Mouse (Mus musculus) heart, embryonic 16.5 days (tissue): ENCODE data around the gene Igsf8. TPM values are rescaled to one million over a fixed set of nuclear protein-coding genes. Genes with fewer than 3 reads are reported as not detected.

Experiments
- ATAC-seq: fragments of 200-750 bp; cut with Nextera tagmentation; replicated peaks from 2 replicates; pipeline ENCODE4 v1.8.0; 2017; ENCODE audit warnings: moderate number of reproducible peaks; ENCODE audit not compliant: insufficient read depth, low FRiP score; ENCODE audit errors: extremely low read depth
- H3K27ac ChIP-seq: fragments of 300-500 bp; sonication (generic); 2 replicates; pipeline ENCODE4 v1.5.1; 2014; ENCODE audit warnings: mild to moderate bottlenecking, low read length, control low read depth, moderate library complexity
- H3K27me3 ChIP-seq: fragments of 300-500 bp; sonication (generic); 2 replicates; pipeline ENCODE4 v1.6.1; 2014; ENCODE audit warnings: low read length, mixed read lengths; ENCODE audit not compliant: control insufficient read depth, insufficient read depth
- H3K36me3 ChIP-seq: fragments of 300-500 bp; sonication (generic); 2 replicates; pipeline ENCODE4 v1.6.1; 2014; ENCODE audit not compliant: control insufficient read depth, insufficient read depth
- H3K4me1 ChIP-seq: fragments of 300-500 bp; sonication (generic); 2 replicates; pipeline ENCODE4 v1.6.1; 2014; ENCODE audit warnings: low read length, mixed read lengths; ENCODE audit not compliant: control insufficient read depth, insufficient read depth
- H3K4me2 ChIP-seq: fragments of 300-500 bp; sonication (generic); 2 replicates; pipeline ENCODE4 v1.6.1; 2014; ENCODE audit warnings: low read depth, mild to moderate bottlenecking, control low read depth, low read length
- H3K4me3 ChIP-seq: fragments of 300-500 bp; sonication (generic); 2 replicates; pipeline ENCODE4 v1.5.1; 2014; ENCODE audit warnings: mild to moderate bottlenecking, control low read depth, low read length
- H3K9ac ChIP-seq: fragments of 300-500 bp; sonication (generic); 2 replicates; pipeline ENCODE4 v1.6.1; 2014; ENCODE audit warnings: low read length, control low read depth
- H3K9me3 ChIP-seq: fragments of 300-500 bp; sonication (generic); replicated peaks from 2 replicates; pipeline ENCODE4 v1.6.1; 2016; ENCODE audit warnings: low read length; ENCODE audit not compliant: control insufficient read depth
- WGBS: fragments of 180-500 bp; shearing (Covaris S2); extraction: QIAGEN DNeasy Blood & Tissue Kit; methylation state at CpG from one replicate; pipeline ENCODE4 v1.1.7; 2014; 5-methylcytosine and 5-hydroxymethylcytosine counted together
- polyA plus RNA-seq: library from polyadenylated mRNA; unstranded; fragments of >200 nt; fragmentation: Nextera tagmentation; extraction: Ambion mirVana; gene quantifications from 2 replicates; pipeline ENCODE4 v1.2.1, GENCODE M21; 2015

Igsf8 gene
- polyA plus RNA-seq, 1 experiment from 2014 or later: 25.3 TPM

DNA sequence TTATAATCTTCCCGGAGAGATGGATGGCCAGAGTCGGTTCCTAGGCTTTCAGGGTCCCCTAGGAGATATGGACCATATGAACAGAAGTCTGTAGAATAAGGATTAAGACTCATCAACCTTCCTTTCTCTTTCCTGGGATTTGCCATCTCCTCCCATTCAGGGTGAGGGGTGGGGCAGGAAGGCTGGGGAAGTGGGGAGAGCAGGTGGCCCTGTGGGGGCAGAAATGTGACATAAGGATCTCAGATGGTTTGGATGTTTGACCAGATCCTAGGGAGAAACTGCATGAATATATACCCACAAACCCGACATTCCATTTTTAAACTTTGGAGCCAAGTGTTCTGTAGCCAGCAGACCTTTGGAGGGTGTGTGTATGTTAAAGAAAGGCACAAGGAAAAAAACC is 66.6 kb downstream of the Igsf8 start:
- no peak overlapping the region for H3K4me3 ChIP-seq
- peaks cover 2% of the 10 kb centered on the region; the same call in 1 of the 2 replicates for H3K4me1 ChIP-seq
- WGBS: 75% methylated on average over 3 of the region's 3 CpGs
- no peak overlapping the region for H3K4me2 ChIP-seq
- H3K9me3 ChIP-seq: peaks cover 4% of the 10 kb centered on the region
- no peaks in the 10 kb centered on the region for H3K36me3 ChIP-seq
- H3K27ac ChIP-seq: no peak overlapping the region
- H3K9ac ChIP-seq: no peak overlapping the region
- ATAC-seq: no peak
- H3K27me3 ChIP-seq: peaks cover 58% of the 10 kb centered on the region

DNA sequence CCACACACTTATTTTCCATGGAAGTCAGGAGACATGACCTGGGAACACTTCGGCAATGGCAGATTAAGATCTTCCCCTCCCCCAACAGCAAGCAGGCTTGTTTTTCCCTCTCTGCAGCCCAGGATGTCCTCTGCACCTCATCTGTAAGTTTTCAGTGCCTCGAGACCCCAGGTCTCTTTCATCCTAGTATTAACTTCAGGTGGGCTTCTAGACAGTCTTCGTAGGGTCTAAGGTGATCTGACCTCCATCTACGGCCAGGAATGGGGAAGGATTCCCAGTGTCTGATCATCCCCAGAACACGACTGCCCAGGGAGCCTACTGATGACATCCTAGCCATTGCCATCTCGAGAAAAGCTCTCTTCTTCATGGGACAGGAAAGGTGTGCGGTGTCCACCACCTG is 67.0 kb downstream of the Igsf8 start:
- 71% methylated on average over 7 of the region's 7 CpGs for WGBS
- no peak overlapping the region for H3K4me3 ChIP-seq
- no peak overlapping the region for H3K9ac ChIP-seq
- H3K4me2 ChIP-seq: no peak overlapping the region
- peaks cover 58% of the 10 kb centered on the region for H3K27me3 ChIP-seq
- H3K4me1 ChIP-seq: peaks cover 2% of the 10 kb centered on the region; the same call in 1 of the 2 replicates
- H3K9me3 ChIP-seq: peaks cover 4% of the 10 kb centered on the region
- ATAC-seq: no peak
- no peak overlapping the region for H3K27ac ChIP-seq
- H3K36me3 ChIP-seq: no peaks in the 10 kb centered on the region

DNA sequence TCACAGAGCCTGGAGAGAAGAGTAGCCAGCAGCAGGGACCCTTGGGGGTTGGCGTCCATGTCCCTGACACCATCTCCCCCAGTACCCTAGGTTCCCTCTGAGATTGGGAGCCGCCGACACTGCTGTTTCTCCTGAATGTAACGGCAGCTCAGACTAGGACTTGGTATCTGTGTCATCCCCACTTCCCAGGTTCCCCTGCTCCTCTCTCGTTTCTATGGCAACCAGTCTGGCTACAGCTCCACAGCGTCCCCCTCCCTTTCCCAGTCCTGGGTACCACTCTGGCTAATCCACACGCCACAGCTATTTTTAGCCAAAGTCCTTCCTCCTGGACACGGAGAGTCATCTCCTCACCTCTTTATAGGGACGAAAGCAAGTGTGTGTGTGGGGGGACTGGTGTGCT is 67.7 kb downstream of the Igsf8 start, which contains the start of gene Kcnj9:
Kcnj9 (minus strand) TSS at position 188 of the 400 bp plus-strand sequence.
- Histone ChIP-seq H3K27me3 (peaks cover 64% of the 10 kb centered on the region), H3K4me3 (no peak within 1 kb of the TSS), H3K4me2 (no peak within 1 kb of the TSS), H3K4me1 (peaks cover 2% of the 10 kb centered on the region; the same call in 1 of the 2 replicates), H3K9ac (no peak within 1 kb of the TSS), H3K36me3 (no peaks in the 10 kb centered on the region), H3K27ac (no peak within 1 kb of the TSS), H3K9me3 (peaks cover 4% of the 10 kb centered on the region)
- WGBS: 20% methylated on average over 9 of the region's 9 CpGs
- no peak for ATAC-seq

DNA sequence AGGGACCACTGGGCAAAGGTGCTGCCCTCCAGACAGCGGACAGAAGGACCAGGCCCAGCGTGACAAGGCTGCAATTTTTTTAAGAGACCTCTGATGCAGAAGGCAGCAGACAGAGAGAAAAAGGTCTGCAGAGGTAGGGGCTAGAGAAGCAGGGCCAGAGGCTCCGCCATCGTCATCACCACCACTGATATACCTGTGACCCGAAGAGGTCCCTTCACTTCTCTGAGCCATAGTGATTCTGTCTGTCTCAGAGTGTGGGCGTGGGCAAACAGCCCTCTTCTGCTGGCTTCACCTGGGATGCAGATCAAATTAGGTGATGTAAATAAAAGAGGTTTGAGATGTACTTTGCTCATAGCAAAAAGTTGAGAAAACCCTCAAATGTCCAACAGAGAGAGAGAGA is 68.2 kb downstream of the Igsf8 start:
- no peak for ATAC-seq
- 60% methylated on average over 6 of the region's 6 CpGs for WGBS

DNA sequence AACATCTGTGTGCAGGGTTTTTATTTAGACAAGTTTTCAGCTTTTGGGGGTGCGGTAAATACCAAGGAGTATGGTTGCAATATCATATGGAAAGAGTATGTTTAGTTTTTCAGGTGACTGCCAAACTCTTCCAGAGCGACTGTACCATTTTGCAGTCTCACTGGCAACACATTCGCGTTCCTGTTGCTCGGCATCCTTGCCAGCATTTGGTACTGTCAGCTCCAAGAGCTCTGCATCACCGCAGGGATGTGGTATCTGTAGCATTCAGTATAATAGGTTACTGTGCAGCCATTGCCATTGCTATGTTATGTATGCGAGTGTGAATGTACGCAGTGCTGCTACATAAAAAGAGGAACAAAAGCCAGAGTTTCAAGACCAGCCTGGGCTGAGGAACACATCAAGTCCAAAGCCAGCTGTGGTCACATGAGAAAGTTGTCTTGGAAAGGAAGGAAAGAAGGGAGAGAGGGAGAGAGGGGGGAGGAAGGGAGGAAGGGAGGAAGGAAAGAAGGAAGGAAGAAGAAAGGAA is 70.0 kb downstream of the Igsf8 start:
- Histone ChIP-seq H3K9ac (no peak overlapping the region), H3K36me3 (no peaks in the 10 kb centered on the region), H3K27ac (no peak overlapping the region), H3K4me2 (no peak overlapping the region), H3K27me3 (peaks cover 58% of the 10 kb centered on the region), H3K4me1 (no peaks in the 10 kb centered on the region), H3K9me3 (peaks cover 4% of the 10 kb centered on the region), H3K4me3 (no peak overlapping the region)
- WGBS: 65% methylated on average over 8 of the region's 8 CpGs
- ATAC-seq: no peak

More for the DNA sequence above, 68.2 kb downstream of the Igsf8 start:
- Histone ChIP-seq H3K4me1 (peaks cover 2% of the 10 kb centered on the region; the same call in 1 of the 2 replicates), H3K4me2 (no peak overlapping the region), H3K27ac (no peak overlapping the region), H3K9me3 (peaks cover 4% of the 10 kb centered on the region), H3K4me3 (no peak overlapping the region), H3K36me3 (no peaks in the 10 kb centered on the region), H3K9ac (no peak overlapping the region), H3K27me3 (peaks cover 64% of the 10 kb centered on the region)

DNA sequence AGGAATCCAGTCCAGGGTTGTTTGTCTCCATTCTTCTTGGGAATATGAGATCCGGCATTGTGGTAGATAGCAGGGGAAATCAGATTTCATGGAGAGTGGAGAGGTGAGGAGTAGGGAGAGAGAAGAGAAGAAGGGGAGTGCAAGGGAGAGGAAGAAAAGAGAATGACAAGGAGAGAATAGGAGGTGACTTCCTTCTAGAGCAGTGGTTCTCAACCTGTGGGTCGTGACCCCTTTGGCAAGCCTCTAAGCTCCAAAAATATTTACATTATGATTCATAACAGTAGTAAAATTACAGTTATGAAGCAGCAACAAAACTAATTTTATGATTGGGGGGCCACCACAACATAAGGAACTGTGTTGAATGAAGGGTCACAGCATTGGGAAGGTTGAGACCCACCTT is 71.5 kb downstream of the Igsf8 start:
- Histone ChIP-seq H3K9ac (no peak overlapping the region), H3K27me3 (peaks cover 48% of the 10 kb centered on the region), H3K27ac (no peak overlapping the region), H3K36me3 (no peaks in the 10 kb centered on the region), H3K4me2 (no peak overlapping the region), H3K4me1 (no peaks in the 10 kb centered on the region), H3K9me3 (no peaks in the 10 kb centered on the region), H3K4me3 (no peak overlapping the region)
- WGBS: 76% methylated on average over 2 of the region's 2 CpGs
- ATAC-seq: no peak

DNA sequence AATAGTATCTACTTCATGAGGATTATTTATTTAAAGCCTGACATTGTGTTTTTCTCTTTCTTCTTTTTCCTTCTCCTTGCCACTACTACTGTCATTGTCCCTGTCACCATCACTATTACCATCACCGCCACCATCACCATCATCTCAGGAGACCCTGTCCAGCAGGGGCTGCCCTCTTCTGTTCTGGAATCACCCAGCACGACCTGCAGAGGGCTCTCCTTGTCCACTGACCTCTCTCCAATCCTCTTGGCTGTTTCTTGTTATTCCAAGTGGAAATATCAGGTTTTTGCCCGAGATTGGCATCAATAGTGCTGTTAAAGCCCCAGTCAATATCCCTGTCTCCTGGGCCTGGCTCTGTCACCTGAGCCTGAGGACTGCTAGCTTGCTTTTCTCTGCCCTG is 72.1 kb downstream of the Igsf8 start:
- Histone ChIP-seq H3K27me3 (peaks cover 43% of the 10 kb centered on the region), H3K4me1 (no peaks in the 10 kb centered on the region), H3K4me2 (no peak overlapping the region), H3K36me3 (no peaks in the 10 kb centered on the region), H3K9ac (no peak overlapping the region), H3K9me3 (no peaks in the 10 kb centered on the region), H3K4me3 (no peak overlapping the region), H3K27ac (no peak overlapping the region)
- ATAC-seq: no peak
- WGBS: 11% methylated on average over 3 of the region's 3 CpGs

DNA sequence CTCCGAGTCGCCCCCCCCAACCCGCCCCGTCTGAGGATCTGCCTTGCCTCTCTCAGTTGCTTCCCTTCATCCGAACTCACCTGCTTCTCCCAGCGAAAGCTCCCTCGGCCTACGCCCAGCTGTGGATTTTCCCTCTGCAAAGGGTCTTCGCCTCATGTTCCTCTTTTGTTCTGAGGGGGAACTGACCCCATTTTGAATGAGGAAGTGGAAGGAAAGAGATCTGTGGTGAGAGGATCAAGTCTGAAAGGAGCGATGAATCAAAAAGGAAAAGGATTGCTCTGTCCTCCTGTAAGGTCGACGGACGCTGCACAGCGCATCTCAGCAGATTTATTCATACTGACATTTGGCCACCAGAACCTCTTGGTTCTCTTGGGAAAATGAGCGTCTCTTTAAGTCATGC is 74.4 kb downstream of the Igsf8 start:
- H3K9me3 ChIP-seq: no peaks in the 10 kb centered on the region
- no peak overlapping the region for H3K27ac ChIP-seq
- WGBS: 69% methylated on average over 15 of the region's 15 CpGs
- H3K36me3 ChIP-seq: no peaks in the 10 kb centered on the region
- H3K4me1 ChIP-seq: peaks cover 4% of the 10 kb centered on the region
- H3K4me2 ChIP-seq: no peak overlapping the region
- ATAC-seq: no peak
- no peak overlapping the region for H3K9ac ChIP-seq
- no peak overlapping the region for H3K4me3 ChIP-seq
- H3K27me3 ChIP-seq: peaks cover 41% of the 10 kb centered on the region

DNA sequence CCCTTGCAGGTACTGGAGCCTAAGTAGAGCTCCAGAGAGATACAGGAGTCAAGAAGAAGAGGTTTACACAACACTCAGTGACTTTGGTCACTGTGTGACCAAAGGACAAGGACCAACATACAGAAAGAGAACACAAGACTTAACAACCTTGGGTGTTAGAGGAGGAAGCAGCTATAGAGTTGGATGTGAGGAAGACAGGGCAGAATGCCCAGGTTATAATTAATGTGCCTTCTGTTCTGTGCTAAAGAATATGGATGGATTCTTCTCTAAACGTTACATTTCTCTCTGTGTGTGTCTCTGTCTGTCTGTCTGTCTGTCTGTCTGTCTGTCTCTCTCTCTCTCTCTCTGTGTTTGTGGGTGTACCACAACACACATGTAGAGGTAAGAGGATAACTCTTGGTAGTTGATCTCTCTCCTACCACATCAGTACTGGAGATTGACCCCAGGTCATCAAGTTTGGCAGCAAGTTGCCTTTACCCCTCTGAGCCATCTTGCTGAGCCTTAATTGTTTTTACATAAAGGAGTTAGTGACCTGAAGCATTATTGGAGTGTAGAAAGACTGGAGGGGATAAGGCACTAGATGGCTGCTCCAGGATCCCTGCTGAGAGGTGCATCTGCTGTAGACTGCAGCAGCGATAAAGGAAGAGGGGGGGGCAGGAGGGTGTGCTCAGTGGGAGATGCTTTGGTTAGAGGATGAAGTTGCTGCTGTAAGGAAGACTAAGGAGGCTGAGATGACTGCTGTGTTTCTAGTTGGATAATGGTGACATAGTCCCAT is 76.2 kb downstream of the Igsf8 start:
- Histone ChIP-seq H3K9me3 (no peaks in the 10 kb centered on the region), H3K4me1 (peaks cover 11% of the 10 kb centered on the region), H3K4me3 (no peak overlapping the region), H3K27ac (no peak overlapping the region), H3K4me2 (no peak overlapping the region), H3K27me3 (peaks cover 51% of the 10 kb centered on the region), H3K9ac (no peak overlapping the region), H3K36me3 (no peaks in the 10 kb centered on the region)
- no peak for ATAC-seq
- WGBS: 24% methylated on average over 2 of the region's 2 CpGs
